Mouse (Mus musculus) lung, adult 2 months (tissue): ENCODE results near the gene Ikzf1. TPM values are rescaled to one million over a fixed set of nuclear protein-coding genes. Genes with fewer than 3 reads are reported as not detected.
A peak's percentile ranks its signal among the peaks of the same experiment; 100 is the strongest.

Experiments used
- DNase-seq: peaks from one replicate; pipeline ENCODE4 v3.0.0; 2022
- H3K4me1 ChIP-seq: fragments of 200-500 bp; 2 replicates; pipeline ENCODE4 v1.6.1; 2011; ENCODE audit warnings: low read length; ENCODE audit not compliant: control insufficient read depth, insufficient read depth
- H3K4me3 ChIP-seq: fragments of 200-500 bp; replicated peaks from 2 replicates; pipeline ENCODE3; 2011; ENCODE audit warnings: low read depth, mild to moderate bottlenecking, control low read depth, low read length; ENCODE audit errors: extremely low read depth
- CTCF ChIP-seq: fragments of 200-500 bp; IDR thresholded peaks from 2 replicates; pipeline ENCODE4 v1.5.1; 2011; ENCODE audit warnings: mild to moderate bottlenecking, low read length, control low read depth; ENCODE audit not compliant: insufficient read depth
- POLR2A ChIP-seq: fragments of 200-500 bp; IDR thresholded peaks from 2 replicates; pipeline ENCODE4 v1.6.1; 2011; ENCODE audit warnings: low read depth, mild to moderate bottlenecking, control low read depth, low read length, borderline replicate concordance; ENCODE audit errors: extremely low read depth
- WGBS: fragments of 180-500 bp; shearing (Covaris S2); methylation state at CpG from one replicate; pipeline ENCODE4 v1.1.7; 2018; 5-methylcytosine and 5-hydroxymethylcytosine counted together
- polyA plus RNA-seq: library from polyadenylated mRNA; depleted of rRNA; stranded (reverse); fragments of >200 nt; gene quantifications from 2 replicates; pipeline ENCODE4 v1.2.3, GENCODE M21; 2012

Ikzf1 gene
- polyA plus RNA-seq, 1 experiment = 28.0 TPM

GRCm38 (mm10) chr11:11732972-11733770, 48.4 kb downstream of the Ikzf1 start:
- no peak for TF ChIP-seq POLR2A
- TF ChIP-seq CTCF = no peak
- no peak overlapping the region for H3K4me3 ChIP-seq
- 54% methylated on average over 8 of the region's 8 CpGs for WGBS
- H3K4me1 ChIP-seq = no peaks in the 10 kb centered on the region; the same call in 1 of the 2 replicates
- DNase-seq = peak; percentile 9

GRCm38 (mm10) chr11:11735155-11735554, 50.4 kb downstream of the Ikzf1 start:
- Histone ChIP-seq H3K4me3 (no peak overlapping the region), H3K4me1 (no peaks in the 10 kb centered on the region; the same call in 1 of the 2 replicates)
- WGBS = 67% methylated on average over 6 of the region's 6 CpGs
- DNase-seq = no peak
- TF ChIP-seq POLR2A (no peak), CTCF (no peak)

GRCm38 (mm10) chr11:11736948-11737347, 52.1 kb downstream of the Ikzf1 start:
- Histone ChIP-seq H3K4me1 (no peaks in the 10 kb centered on the region; the same call in 1 of the 2 replicates), H3K4me3 (no peak overlapping the region)
- TF ChIP-seq CTCF = no peak
- no peak for TF ChIP-seq POLR2A
- DNase-seq = no peak
- 79% methylated on average over 4 of the region's 4 CpGs for WGBS

- 48% methylated on average over 2 of the region's 2 CpGs for WGBS
Measured at GRCm38 (mm10) chr11:11737562-11737961, 52.8 kb downstream of the Ikzf1 start.

GRCm38 (mm10) chr11:11739054-11739453, 54.3 kb downstream of the Ikzf1 start:
- no peak for DNase-seq
- TF ChIP-seq POLR2A (no peak), CTCF (no peak)
- Histone ChIP-seq H3K4me3 (no peak overlapping the region), H3K4me1 (no peaks in the 10 kb centered on the region; the same call in 1 of the 2 replicates)
- 84% methylated on average over 3 of the region's 3 CpGs for WGBS

More at GRCm38 (mm10) chr11:11737562-11737961, 52.8 kb downstream of the Ikzf1 start:
- H3K4me3 ChIP-seq = no peak overlapping the region
- H3K4me1 ChIP-seq = no peaks in the 10 kb centered on the region; the same call in 1 of the 2 replicates
- no peak for DNase-seq
- TF ChIP-seq POLR2A = no peak
- TF ChIP-seq CTCF = no peak

- WGBS = 60% methylated on average over 5 of the region's 5 CpGs
- H3K4me1 ChIP-seq = no peaks in the 10 kb centered on the region; the same call in 1 of the 2 replicates
- TF ChIP-seq CTCF = no peak
- TF ChIP-seq POLR2A = no peak
- DNase-seq = no peak
- no peak overlapping the region for H3K4me3 ChIP-seq
Measured at GRCm38 (mm10) chr11:11740603-11741002, 55.8 kb downstream of the Ikzf1 start.

GRCm38 (mm10) chr11:11741574-11741973, 56.8 kb downstream of the Ikzf1 start:
- no peak for DNase-seq
- Histone ChIP-seq H3K4me3 (no peak overlapping the region), H3K4me1 (no peaks in the 10 kb centered on the region; the same call in 1 of the 2 replicates)
- WGBS = 82% methylated on average over 5 of the region's 5 CpGs
- TF ChIP-seq CTCF = no peak
- TF ChIP-seq POLR2A = no peak

GRCm38 (mm10) chr11:11742626-11743025, 57.8 kb downstream of the Ikzf1 start:
- peak; percentile 38 for DNase-seq
- Histone ChIP-seq H3K4me1 (no peaks in the 10 kb centered on the region; the same call in 1 of the 2 replicates), H3K4me3 (no peak overlapping the region)
- 26% methylated on average over 2 of the region's 2 CpGs for WGBS
- TF ChIP-seq CTCF = peak; percentile 53
- no peak for TF ChIP-seq POLR2A

- WGBS = 39% methylated on average over 1 of the region's 1 CpGs
- H3K4me1 ChIP-seq = no peaks in the 10 kb centered on the region; the same call in 1 of the 2 replicates
- TF ChIP-seq CTCF (no peak), POLR2A (no peak)
- no peak for DNase-seq
- no peak overlapping the region for H3K4me3 ChIP-seq
Measured at GRCm38 (mm10) chr11:11744222-11744621, 59.4 kb downstream of the Ikzf1 start.

GRCm38 (mm10) chr11:11751091-11751490, 66.3 kb downstream of the Ikzf1 start:
- WGBS = 63% methylated on average over 5 of the region's 5 CpGs
- H3K4me1 ChIP-seq = no peaks in the 10 kb centered on the region
- no peak for TF ChIP-seq CTCF
- TF ChIP-seq POLR2A = no peak
- DNase-seq = no peak
- no peak overlapping the region for H3K4me3 ChIP-seq
